ENCODE assay signal across 11 mouse cellular contexts in the genomic region with DNA sequence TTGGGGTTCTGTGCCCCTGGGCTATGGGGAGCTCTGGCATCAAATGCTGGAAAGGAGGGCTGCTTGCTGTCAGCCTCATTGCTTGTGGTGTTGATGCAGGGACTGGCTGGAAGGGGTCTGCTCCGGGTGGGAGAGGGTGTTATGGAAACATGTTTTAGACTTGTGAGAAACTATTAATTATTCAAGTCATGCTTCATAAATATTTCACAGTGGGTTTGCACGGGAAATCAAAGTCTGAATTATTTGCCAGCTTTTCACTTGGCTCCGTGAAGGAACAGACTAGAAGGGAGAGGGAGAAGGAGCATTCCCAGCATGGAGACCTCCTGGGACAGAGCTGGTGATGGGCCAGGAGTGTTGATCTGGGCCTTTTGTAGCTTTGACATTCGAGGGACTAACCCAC.
DNase-seq lines count a peak whose midpoint lies in the region; ATAC-seq and TF ChIP-seq lines count a peak whose summit lies in the region.
"Had no signal": no experiment of that assay in that cellular context is flagged by ENCODE, and none has a peak within 500 bp of the region (broad histone marks: within the 10 kb centered on the region; RNA-seq: fewer than 3 reads in every experiment).

No protein-coding gene starts in this region.

- H3K27me3 ChIP-seq in hindbrain, embryonic 15.5 days: no peaks in the 10 kb centered on the region
- H3K27me3 ChIP-seq in hindbrain, embryonic 10.5 days (ENCODE audit: insufficient read depth, poor library complexity, severe bottlenecking): no peaks in the 10 kb centered on the region
- H3K27me3 ChIP-seq in forebrain, postnatal 0 days (ENCODE audit: insufficient read depth, low read length): no peaks in the 10 kb centered on the region
- H3K27me3 ChIP-seq: embryonic facial prominence, embryonic 12.5 days; heart, embryonic 15.5 days had no signal

- no peak overlapping the region; the same call in none of the 2 replicates for H3K27ac ChIP-seq in hindbrain, embryonic 15.5 days (replicated peaks)
- no peak overlapping the region for H3K27ac ChIP-seq in hindbrain, embryonic 10.5 days
- H3K27ac ChIP-seq in forebrain, postnatal 0 days (ENCODE audit: low read depth, low read length): no peak overlapping the region
- H3K27ac ChIP-seq: embryonic facial prominence, embryonic 12.5 days; heart, embryonic 15.5 days had no signal

- no peak overlapping the region for H3K4me2 ChIP-seq in hindbrain, embryonic 15.5 days
- no peak overlapping the region for H3K4me2 ChIP-seq in forebrain, postnatal 0 days (ENCODE audit: low read depth)
- H3K4me2 ChIP-seq: embryonic facial prominence, embryonic 12.5 days; heart, embryonic 15.5 days had no signal

- H3K9ac ChIP-seq in hindbrain, embryonic 15.5 days: no peak overlapping the region
- H3K9ac ChIP-seq in forebrain, postnatal 0 days: no peak overlapping the region
- H3K9ac ChIP-seq: embryonic facial prominence, embryonic 12.5 days; heart, embryonic 15.5 days had no signal

- 23% methylated on average over 4 of the region's 4 CpGs for WGBS in hindbrain, embryonic 15.5 days
- WGBS in hindbrain, embryonic 10.5 days: 56% methylated on average over 4 of the region's 4 CpGs
- 15% methylated on average over 4 of the region's 4 CpGs for WGBS in forebrain, postnatal 0 days

- 0 out of 2 replicates have a peak, but pooled peaks cover 5% of the 10 kb centered on the region for H3K36me3 ChIP-seq in hindbrain, embryonic 15.5 days
- no peaks in the 10 kb centered on the region for H3K36me3 ChIP-seq in hindbrain, embryonic 10.5 days
- H3K36me3 ChIP-seq in forebrain, postnatal 0 days (ENCODE audit: insufficient read depth): peaks cover 44% of the 10 kb centered on the region
- H3K36me3 ChIP-seq: embryonic facial prominence, embryonic 12.5 days; heart, embryonic 15.5 days had no signal

- TF ChIP-seq CTCF in forebrain, postnatal 0 days (IDR thresholded peaks at IDR 0.05; ENCODE audit: low read depth): no peak

- DNase-seq in hindbrain, embryonic 10.5 days (ENCODE audit: low spot score): no peak
- DNase-seq in brain, embryonic 18.5 days (ENCODE audit: low read depth, low spot score): peak; percentile 22
- DNase-seq in forebrain, postnatal 0 days: peak; percentile 30
- DNase-seq in kidney, postnatal 14 days: peak; percentile 16
- DNase-seq in spleen, adult 18-20 months: no peak
- DNase-seq in frontal cortex, adult 2 months (ENCODE audit: extremely low spot score in 1 of 2, low spot score in 1 of 2): no peak
- DNase-seq: cerebellum, postnatal 25 days; lung, adult 2 months had no signal

- H3K4me3 ChIP-seq in hindbrain, embryonic 15.5 days: no peak overlapping the region
- H3K4me3 ChIP-seq in hindbrain, embryonic 10.5 days: no peak overlapping the region
- no peak overlapping the region for H3K4me3 ChIP-seq in forebrain, postnatal 0 days (ENCODE audit: low read depth, low read length)
- H3K4me3 ChIP-seq: embryonic facial prominence, embryonic 12.5 days; heart, embryonic 15.5 days had no signal

- H3K4me1 ChIP-seq in hindbrain, embryonic 15.5 days (replicated peaks): peaks cover 10% of the 10 kb centered on the region
- H3K4me1 ChIP-seq in hindbrain, embryonic 10.5 days (replicated peaks): no peaks in the 10 kb centered on the region
- no peaks in the 10 kb centered on the region for H3K4me1 ChIP-seq in forebrain, postnatal 0 days (ENCODE audit: insufficient read depth)
- H3K4me1 ChIP-seq: embryonic facial prominence, embryonic 12.5 days; heart, embryonic 15.5 days had no signal

- no peaks in the 10 kb centered on the region for H3K9me3 ChIP-seq in hindbrain, embryonic 15.5 days
- H3K9me3 ChIP-seq in hindbrain, embryonic 10.5 days: no peaks in the 10 kb centered on the region
- H3K9me3 ChIP-seq in forebrain, postnatal 0 days (ENCODE audit: low read length): no peaks in the 10 kb centered on the region
- H3K9me3 ChIP-seq: embryonic facial prominence, embryonic 12.5 days; heart, embryonic 15.5 days had no signal

- ATAC-seq in hindbrain, embryonic 15.5 days (ENCODE audit: low FRiP score, low read depth): peak; percentile 63; the same call in 1 of the 2 replicates
- peak; percentile 70 for ATAC-seq in forebrain, postnatal 0 days

Comparison
In these comparisons a context has a peak if more than half of its experiments do, and no peak if none do; other contexts are left out.
1. DNase-seq: peak in brain, embryonic 18.5 days (single experiment), forebrain, postnatal 0 days (single experiment) and kidney, postnatal 14 days (single experiment); none in hindbrain, embryonic 10.5 days (single experiment), spleen, adult 18-20 months (0 of 2) and frontal cortex, adult 2 months (0 of 2).